Mouse (Mus musculus) lung, adult 10 weeks (tissue): ENCODE data around the gene Mycn. TPM values are rescaled to one million over a fixed set of nuclear protein-coding genes. Genes with fewer than 3 reads are reported as not detected.

Source experiments
- polyA plus RNA-seq: library from polyadenylated mRNA; stranded (reverse); fragments of 350-450 nt; fragmentation: Illumina TruSeq; extraction: RNeasy Lipid Tissue Mini Kit (QIAGEN cat#74804); gene quantifications from one replicate; pipeline ENCODE4 v1.2.3, GENCODE M21; 2014; ENCODE audit warnings: low read depth, low replicate concordance; ENCODE audit not compliant: insufficient read depth

The Mycn gene
- 0.66 TPM for polyA plus RNA-seq

DNA sequence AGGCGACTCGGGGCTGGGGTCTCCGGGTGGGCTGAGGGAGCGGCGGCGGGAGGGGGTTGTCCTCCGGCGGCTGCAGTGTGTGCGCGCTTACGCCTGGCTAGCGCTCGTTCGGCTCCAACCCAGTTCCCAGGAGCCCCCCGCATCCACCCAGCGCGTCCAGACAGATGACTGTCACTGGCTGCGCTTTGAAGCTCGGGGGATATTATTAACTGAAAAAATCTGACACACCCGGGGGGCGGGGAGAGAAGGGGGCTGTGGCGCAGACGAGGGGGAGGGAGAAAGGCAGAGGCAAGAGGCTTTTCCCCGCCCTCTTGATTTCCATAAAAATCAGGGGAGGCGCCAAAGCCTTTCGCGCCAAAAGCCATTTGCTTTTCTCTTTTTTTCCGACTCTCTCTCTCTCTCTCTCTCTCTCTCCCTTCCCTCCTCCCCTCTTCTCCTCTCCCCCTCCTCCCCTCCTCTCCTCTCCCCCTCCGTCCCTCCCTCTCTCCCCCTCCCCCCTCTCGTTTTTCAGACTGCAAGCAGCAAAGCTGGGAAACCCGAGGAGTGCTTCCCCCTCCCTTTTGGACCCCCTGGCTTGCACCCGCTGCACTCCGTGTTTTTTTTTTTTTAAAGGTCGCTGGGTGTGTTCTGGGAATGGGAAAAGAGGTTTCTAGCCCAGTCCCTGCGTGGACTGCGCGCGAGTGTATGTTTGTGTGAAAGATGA, at the start of gene Mycn:
Gene Mycn, minus strand, starts transcription at position 254 of the 703 bp plus-strand sequence.

